Mouse (Mus musculus) embryonic facial prominence, embryonic 14.5 days (tissue): ENCODE results near the gene Ctf2. TPM values are rescaled to one million over a fixed set of nuclear protein-coding genes. Genes with fewer than 3 reads are reported as not detected.
"Not testable (repeated sequence)": the region's sequence is repeated elsewhere in the genome, so short reads cannot be mapped to it uniquely, and the experiment has no call there.

Experiments
- ATAC-seq: fragments of 200-750 bp; cut with Nextera tagmentation; 2 replicates; pipeline ENCODE4 v1.8.0; 2017; ENCODE audit warnings: low read depth, moderate number of reproducible peaks, moderate TSS enrichment
- DNase-seq: peaks from one replicate; pipeline ENCODE4 v3.0.0-alpha.2; 2015; ENCODE audit warnings: low spot score
- H3K27ac ChIP-seq: fragments of 300-500 bp; sonication (generic); replicated peaks from 2 replicates; pipeline ENCODE4 v1.5.1; 2014; ENCODE audit warnings: low read depth, mild to moderate bottlenecking, low read length, moderate library complexity
- H3K27me3 ChIP-seq: fragments of 300-500 bp; sonication (generic); replicated peaks from 2 replicates; pipeline ENCODE4 v1.6.1; 2014; ENCODE audit warnings: low read length; ENCODE audit not compliant: control insufficient read depth, insufficient read depth
- H3K36me3 ChIP-seq: fragments of 300-500 bp; sonication (generic); 2 replicates; pipeline ENCODE4 v1.6.1; 2014; ENCODE audit warnings: low read length, mixed read lengths; ENCODE audit not compliant: control insufficient read depth, insufficient read depth
- H3K4me1 ChIP-seq: fragments of 300-500 bp; sonication (generic); 2 replicates; pipeline ENCODE4 v1.6.1; 2014; ENCODE audit warnings: antibody characterized with exemption, low read length; ENCODE audit not compliant: control insufficient read depth, insufficient read depth
- H3K4me2 ChIP-seq: fragments of 300-500 bp; sonication (generic); 2 replicates; pipeline ENCODE4 v1.6.1; 2014; ENCODE audit warnings: low read depth, mild to moderate bottlenecking, low read length, moderate library complexity, mixed read lengths
- H3K4me3 ChIP-seq: fragments of 300-500 bp; sonication (generic); 2 replicates; pipeline ENCODE4 v1.5.1; 2014; ENCODE audit warnings: low read depth, mild to moderate bottlenecking, low read length
- H3K9ac ChIP-seq: fragments of 300-500 bp; sonication (generic); 2 replicates; pipeline ENCODE4 v1.6.1; 2014; ENCODE audit warnings: low read depth, mild to moderate bottlenecking, low read length, moderate library complexity, mixed read lengths
- H3K9me3 ChIP-seq: fragments of 300-500 bp; sonication (generic); 2 replicates; pipeline ENCODE4 v1.6.1; 2016; ENCODE audit warnings: low read length; ENCODE audit not compliant: control insufficient read depth
- WGBS: fragments of 180-500 bp; shearing (Covaris S2); extraction: QIAGEN DNeasy Blood & Tissue Kit; methylation state at CpG from one replicate; pipeline ENCODE4 v1.1.7; 2014; 5-methylcytosine and 5-hydroxymethylcytosine counted together
- polyA plus RNA-seq: library from polyadenylated mRNA; unstranded; fragments of >200 nt; fragmentation: Nextera tagmentation; extraction: Ambion mirVana; gene quantifications from 2 replicates; pipeline ENCODE4 v1.2.1, GENCODE M21; 2014

The Ctf2 gene
- 0.14 and 0.35 TPM in 2 replicates for polyA plus RNA-seq

- H3K4me3 ChIP-seq, ATAC-seq, H3K4me1 ChIP-seq, H3K9ac ChIP-seq, H3K36me3 ChIP-seq, H3K4me2 ChIP-seq, DNase-seq, H3K9me3 ChIP-seq, H3K27ac ChIP-seq, H3K27me3 ChIP-seq: not testable (repeated sequence)
- WGBS: no CpG with 5 or more reads among the region's 5 CpGs
Measured at GRCm38 (mm10) chr7:127732066-127732465, at the start of gene Ctf2. Gene Ctf2, minus strand, starts transcription at chr7:127732166.

GRCm38 (mm10) chr7:127778350-127778749 is 46.4 kb upstream of the Ctf2 start:
- H3K27ac ChIP-seq: peak overlapping the region; percentile 99; the same call in 1 of the 2 replicates
- WGBS: 76% methylated on average over 4 of the region's 4 CpGs
- H3K36me3 ChIP-seq: peaks cover 52% of the 10 kb centered on the region
- H3K27me3 ChIP-seq: no peaks in the 10 kb centered on the region
- peak overlapping the region; percentile 78 for H3K4me2 ChIP-seq
- no peaks in the 10 kb centered on the region for H3K9me3 ChIP-seq
- H3K4me1 ChIP-seq: peaks cover 8% of the 10 kb centered on the region
- H3K9ac ChIP-seq: peak overlapping the region; percentile 94
- DNase-seq (no peak), ATAC-seq (no peak)
- peak overlapping the region; percentile 90 for H3K4me3 ChIP-seq

GRCm38 (mm10) chr7:127777474-127778266 is 45.7 kb upstream of the Ctf2 start:
- H3K27me3 ChIP-seq: no peaks in the 10 kb centered on the region
- peaks cover 48% of the 10 kb centered on the region for H3K36me3 ChIP-seq
- 2% methylated on average over 27 of the region's 66 CpGs for WGBS
- H3K27ac ChIP-seq: peak overlapping the region; percentile 99
- H3K9ac ChIP-seq: peak overlapping the region; percentile 94
- DNase-seq (peak; percentile 58), ATAC-seq (peak; percentile 56)
- H3K4me1 ChIP-seq: peaks cover 8% of the 10 kb centered on the region
- peak overlapping the region; percentile 78 for H3K4me2 ChIP-seq
- H3K9me3 ChIP-seq: no peaks in the 10 kb centered on the region
- peak overlapping the region; percentile 90 for H3K4me3 ChIP-seq

- peaks cover 41% of the 10 kb centered on the region for H3K36me3 ChIP-seq
- peak overlapping the region; percentile 94 for H3K9ac ChIP-seq
- WGBS: 0% methylated on average over 19 of the region's 70 CpGs
- peak; percentile 92 for ATAC-seq
- H3K27ac ChIP-seq: peak overlapping the region; percentile 99
- H3K27me3 ChIP-seq: no peaks in the 10 kb centered on the region
- H3K4me3 ChIP-seq: peak overlapping the region; percentile 90
- peak; percentile 98 for DNase-seq
- H3K4me1 ChIP-seq: peaks cover 8% of the 10 kb centered on the region
- H3K9me3 ChIP-seq: no peaks in the 10 kb centered on the region
- H3K4me2 ChIP-seq: peak overlapping the region; percentile 78
Measured at GRCm38 (mm10) chr7:127776878-127777473, 45.0 kb upstream of the Ctf2 start.

GRCm38 (mm10) chr7:127776426-127776825 is 44.5 kb upstream of the Ctf2 start, which contains the start of gene Setd1a:
Gene Setd1a, plus strand, starts transcription at chr7:127776670.
- Histone ChIP-seq H3K4me3 (peak within 1 kb of the TSS; percentile 90), H3K27me3 (no peaks in the 10 kb centered on the region), H3K36me3 (peaks cover 36% of the 10 kb centered on the region), H3K4me2 (peak within 1 kb of the TSS; percentile 78), H3K9ac (peak within 1 kb of the TSS; percentile 94), H3K27ac (peak within 1 kb of the TSS; percentile 99), H3K9me3 (no peaks in the 10 kb centered on the region), H3K4me1 (peaks cover 8% of the 10 kb centered on the region)
- peak; percentile 92 for DNase-seq
- ATAC-seq: peak; percentile 62
- under 1% methylated on average over 23 of the region's 23 CpGs for WGBS

- ATAC-seq, DNase-seq, H3K9me3 ChIP-seq, H3K27me3 ChIP-seq: not testable (repeated sequence)
- H3K27ac ChIP-seq: peak overlapping the region; percentile 99
- H3K4me3 ChIP-seq: peak overlapping the region; percentile 90
- H3K4me2 ChIP-seq: peak overlapping the region; percentile 78
- 75% methylated on average over 7 of the region's 7 CpGs for WGBS
- peaks cover 30% of the 10 kb centered on the region for H3K36me3 ChIP-seq
- H3K4me1 ChIP-seq: peaks cover 13% of the 10 kb centered on the region
- peak overlapping the region; percentile 94 for H3K9ac ChIP-seq
Measured at GRCm38 (mm10) chr7:127775837-127776236, 43.9 kb upstream of the Ctf2 start.

- DNase-seq: peak; percentile 77
- no peaks in the 10 kb centered on the region for H3K9me3 ChIP-seq
- H3K36me3 ChIP-seq: peaks cover 11% of the 10 kb centered on the region; the same call in 1 of the 2 replicates
- 42% methylated on average over 9 of the region's 9 CpGs for WGBS
- no peak overlapping the region for H3K9ac ChIP-seq
- H3K27me3 ChIP-seq: no peaks in the 10 kb centered on the region
- H3K4me1 ChIP-seq: peaks cover 18% of the 10 kb centered on the region
- no peak overlapping the region for H3K4me3 ChIP-seq
- ATAC-seq: no peak
- H3K27ac ChIP-seq: no peak overlapping the region
- no peak overlapping the region for H3K4me2 ChIP-seq
Measured at GRCm38 (mm10) chr7:127773664-127774384, 41.9 kb upstream of the Ctf2 start.

GRCm38 (mm10) chr7:127772557-127772956 is 40.6 kb upstream of the Ctf2 start:
- H3K9ac ChIP-seq: no peak overlapping the region
- H3K9me3 ChIP-seq: no peaks in the 10 kb centered on the region
- H3K4me3 ChIP-seq: no peak overlapping the region
- no peak overlapping the region for H3K4me2 ChIP-seq
- no peaks in the 10 kb centered on the region for H3K27me3 ChIP-seq
- H3K4me1 ChIP-seq: peaks cover 14% of the 10 kb centered on the region; the same call in 1 of the 2 replicates
- peaks cover 13% of the 10 kb centered on the region for H3K36me3 ChIP-seq
- H3K27ac ChIP-seq: no peak overlapping the region
- whole genome bisulfite sequencing: 97% methylated on average over 1 of the region's 1 CpGs
- no peak for ATAC-seq
- DNase-seq: no peak
